Mouse (Mus musculus): ENCODE measurements around the gene Klhl35.
"Not testable (repeated sequence)": the region's sequence is repeated elsewhere in the genome, so short reads cannot be mapped to it uniquely, and the experiment has no call there.

- not testable (repeated sequence) for TF ChIP-seq CTCF (IDR thresholded peaks at IDR 0.05; ENCODE audit: borderline replicate concordance, extremely low read depth, insufficient read depth, insufficient read length); POLR2A (IDR thresholded peaks at IDR 0.05; ENCODE audit: borderline replicate concordance, extremely low read depth, insufficient read depth, insufficient read length, poor library complexity, severe bottlenecking)
Observed at GRCm38 (mm10) chr7:99508187-99508586, 42.4 kb downstream of the Klhl35 start.

All from brain, embryonic 14.5 days (tissue).